Mouse (Mus musculus) cerebellum, adult 11-12 months (tissue): Measurements from ENCODE around the gene Filip1.

Source experiments
- DNase-seq: peaks from one replicate; pipeline ENCODE4 v3.0.0; 2022

The Filip1 gene

GRCm38 (mm10) chr9:79944872-79945271 lies 67.8 kb downstream of the Filip1 start:
- DNase-seq: no peak

GRCm38 (mm10) chr9:79943986-79944385 lies 68.7 kb downstream of the Filip1 start:
- no peak for DNase-seq

GRCm38 (mm10) chr9:79938416-79939206 lies 74.0 kb downstream of the Filip1 start:
- no peak for DNase-seq

GRCm38 (mm10) chr9:79937570-79937969 lies 75.1 kb downstream of the Filip1 start:
- no peak for DNase-seq

GRCm38 (mm10) chr9:79932578-79932977 lies 80.1 kb downstream of the Filip1 start:
- DNase-seq: no peak

- no peak for DNase-seq
These were observed 84.6 kb downstream of the Filip1 start for GRCm38 (mm10) chr9:79928092-79928491.

GRCm38 (mm10) chr9:79927156-79927870 lies 85.3 kb downstream of the Filip1 start:
- no peak for DNase-seq

- DNase-seq: no peak
These were observed 86.0 kb downstream of the Filip1 start for GRCm38 (mm10) chr9:79926464-79927155.

- DNase-seq: no peak
These were observed 86.7 kb downstream of the Filip1 start for GRCm38 (mm10) chr9:79925950-79926349.

GRCm38 (mm10) chr9:79923262-79923661 lies 89.4 kb downstream of the Filip1 start:
- no peak for DNase-seq

- no peak for DNase-seq
These were observed 90.2 kb downstream of the Filip1 start for GRCm38 (mm10) chr9:79922493-79922760.

- no peak for DNase-seq
These were observed 90.8 kb downstream of the Filip1 start for GRCm38 (mm10) chr9:79921701-79922492.

- no peak for DNase-seq
These were observed 92.1 kb downstream of the Filip1 start for GRCm38 (mm10) chr9:79920540-79920933.

- DNase-seq: no peak
These were observed 92.7 kb downstream of the Filip1 start for GRCm38 (mm10) chr9:79919750-79920539.

GRCm38 (mm10) chr9:79919303-79919721 lies 93.3 kb downstream of the Filip1 start:
- no peak for DNase-seq

GRCm38 (mm10) chr9:79918325-79919117 lies 94.1 kb downstream of the Filip1 start:
- no peak for DNase-seq

- DNase-seq: no peak
These were observed 98.4 kb downstream of the Filip1 start for GRCm38 (mm10) chr9:79914276-79914675.

GRCm38 (mm10) chr9:79912971-79913370 lies 99.7 kb downstream of the Filip1 start:
- DNase-seq: no peak

GRCm38 (mm10) chr9:79910166-79910565 lies 102.5 kb downstream of the Filip1 start:
- no peak for DNase-seq

GRCm38 (mm10) chr9:79898815-79899214 lies 113.8 kb downstream of the Filip1 start:
- no peak for DNase-seq

- no peak for DNase-seq
These were observed 118.0 kb downstream of the Filip1 start for GRCm38 (mm10) chr9:79894665-79895064.
